Mouse (Mus musculus) bone marrow macrophage, adult 2 months (primary cell): Measurements from ENCODE around the gene Ptprb. TPM values are rescaled to one million over a fixed set of nuclear protein-coding genes. Genes with fewer than 3 reads are reported as not detected.

Experiments used
- H3K27ac ChIP-seq: 2 replicates; pipeline ENCODE4 v1.5.1; 2012; ENCODE audit warnings: low read depth, low read length; ENCODE audit not compliant: insufficient read depth
- H3K4me1 ChIP-seq: 2 replicates; pipeline ENCODE4 v1.6.1; 2012; ENCODE audit warnings: low read length; ENCODE audit not compliant: control insufficient read depth, insufficient read depth
- H3K4me3 ChIP-seq: 2 replicates; pipeline ENCODE4 v1.5.1; 2012; ENCODE audit warnings: mild to moderate bottlenecking, low read length, moderate library complexity; ENCODE audit not compliant: insufficient read depth
- CTCF ChIP-seq: IDR thresholded peaks from 2 replicates; pipeline ENCODE4 v1.5.1; 2012; ENCODE audit warnings: low read depth, mild to moderate bottlenecking, low read length, moderate library complexity
- POLR2A ChIP-seq: IDR thresholded peaks from 2 replicates; pipeline ENCODE4 v1.6.1; 2012; ENCODE audit warnings: mild to moderate bottlenecking, low read depth, low read length, borderline replicate concordance
- polyA plus RNA-seq: library from polyadenylated mRNA; stranded (reverse); fragments of >200 nt; gene quantifications from 2 replicates; pipeline ENCODE4 v1.2.4, GENCODE M21; 2012; ENCODE audit not compliant: missing spikeins, insufficient read depth, insufficient read length

Ptprb gene
- polyA plus RNA-seq, 1 experiment: not detected

GRCm38 (mm10) chr10:116329086-116329485 lies 53.8 kb downstream of the Ptprb start:
- no peaks in the 10 kb centered on the region for H3K4me1 ChIP-seq
- no peak for TF ChIP-seq CTCF
- TF ChIP-seq POLR2A: no peak
- H3K4me3 ChIP-seq: no peak overlapping the region
- no peak overlapping the region for H3K27ac ChIP-seq

- Histone ChIP-seq H3K27ac (no peak overlapping the region), H3K4me3 (no peak overlapping the region), H3K4me1 (no peaks in the 10 kb centered on the region)
- no peak for TF ChIP-seq POLR2A
- peak; percentile 77 for TF ChIP-seq CTCF
Observed at GRCm38 (mm10) chr10:116330458-116330857, 55.1 kb downstream of the Ptprb start.

DNA sequence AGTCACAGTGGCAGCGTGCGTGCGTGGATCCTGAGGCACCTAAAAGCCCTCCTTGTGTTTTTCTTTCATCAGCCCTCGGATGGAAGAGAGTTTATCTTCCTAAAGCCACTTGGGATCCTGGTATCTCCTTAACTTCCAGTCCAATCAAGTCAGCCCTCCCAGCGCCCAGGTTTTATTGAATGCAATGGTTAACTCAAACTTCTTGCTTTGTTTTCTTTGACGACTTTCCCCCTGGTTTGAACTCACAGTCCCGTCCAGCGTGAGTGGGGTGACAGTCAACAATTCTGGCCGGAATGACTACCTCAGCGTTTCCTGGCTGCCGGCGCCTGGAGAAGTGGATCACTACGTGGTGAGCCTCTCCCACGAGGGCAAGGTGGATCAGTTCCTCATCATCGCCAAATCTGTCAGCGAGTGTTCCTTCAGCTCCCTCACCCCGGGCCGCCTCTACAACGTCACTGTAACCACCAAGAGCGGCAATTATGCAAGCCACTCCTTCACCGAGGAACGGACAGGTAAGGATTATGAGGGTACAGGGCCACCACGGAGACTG lies 55.7 kb downstream of the Ptprb start:
- Histone ChIP-seq H3K4me1 (no peaks in the 10 kb centered on the region), H3K27ac (no peak overlapping the region), H3K4me3 (no peak overlapping the region)
- no peak for TF ChIP-seq POLR2A
- TF ChIP-seq CTCF: no peak

DNA sequence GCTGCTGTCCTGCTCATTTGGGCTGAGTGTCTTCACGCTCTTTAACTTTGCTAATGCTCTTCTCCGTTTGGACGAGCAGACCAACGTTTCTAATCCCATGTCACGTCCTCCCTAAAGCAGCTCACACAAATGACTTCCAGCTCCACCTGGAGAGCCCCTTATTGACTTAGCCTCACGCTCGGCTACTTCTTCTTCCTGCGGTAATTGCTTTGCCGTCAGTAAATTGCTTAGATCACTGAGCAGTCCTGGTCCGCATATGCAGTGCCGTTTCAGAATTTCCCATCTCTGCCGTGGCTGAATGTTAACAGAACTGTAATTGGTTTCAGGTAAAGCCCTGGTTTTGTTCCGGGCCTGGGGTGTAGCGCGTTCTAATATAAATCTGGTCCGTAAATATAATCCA lies 58.3 kb downstream of the Ptprb start:
- TF ChIP-seq CTCF: no peak
- no peak for TF ChIP-seq POLR2A
- no peak overlapping the region for H3K4me3 ChIP-seq
- no peaks in the 10 kb centered on the region for H3K4me1 ChIP-seq
- H3K27ac ChIP-seq: no peak overlapping the region

GRCm38 (mm10) chr10:116334120-116334519 lies 58.8 kb downstream of the Ptprb start:
- Histone ChIP-seq H3K4me3 (no peak overlapping the region), H3K27ac (no peak overlapping the region), H3K4me1 (no peaks in the 10 kb centered on the region)
- TF ChIP-seq POLR2A (no peak), CTCF (no peak)

DNA sequence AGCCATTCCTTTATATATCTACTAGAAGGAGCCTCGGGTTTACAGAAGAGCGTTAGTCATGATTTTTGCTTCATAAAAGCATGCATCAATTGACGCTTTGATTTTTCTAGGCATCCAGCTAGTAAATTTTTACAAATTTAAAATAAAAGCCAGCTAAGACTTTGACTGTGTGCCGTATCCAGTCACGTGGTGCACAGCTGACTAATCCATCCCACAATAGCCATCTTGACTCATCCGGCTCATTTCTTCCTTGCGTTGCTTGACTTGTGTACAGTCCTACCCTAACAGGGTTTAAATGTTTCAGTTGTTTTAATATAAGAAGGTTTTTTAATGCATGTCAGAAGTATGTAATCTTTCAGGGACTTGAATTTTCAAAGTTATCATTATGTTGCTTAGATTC lies 60.0 kb downstream of the Ptprb start:
- H3K4me1 ChIP-seq: no peaks in the 10 kb centered on the region
- TF ChIP-seq POLR2A (no peak), CTCF (no peak)
- H3K27ac ChIP-seq: no peak overlapping the region
- H3K4me3 ChIP-seq: no peak overlapping the region

GRCm38 (mm10) chr10:116341194-116341593 lies 65.9 kb downstream of the Ptprb start:
- H3K4me3 ChIP-seq: no peak overlapping the region
- no peaks in the 10 kb centered on the region for H3K4me1 ChIP-seq
- no peak overlapping the region for H3K27ac ChIP-seq
- TF ChIP-seq CTCF (no peak), POLR2A (no peak)

DNA sequence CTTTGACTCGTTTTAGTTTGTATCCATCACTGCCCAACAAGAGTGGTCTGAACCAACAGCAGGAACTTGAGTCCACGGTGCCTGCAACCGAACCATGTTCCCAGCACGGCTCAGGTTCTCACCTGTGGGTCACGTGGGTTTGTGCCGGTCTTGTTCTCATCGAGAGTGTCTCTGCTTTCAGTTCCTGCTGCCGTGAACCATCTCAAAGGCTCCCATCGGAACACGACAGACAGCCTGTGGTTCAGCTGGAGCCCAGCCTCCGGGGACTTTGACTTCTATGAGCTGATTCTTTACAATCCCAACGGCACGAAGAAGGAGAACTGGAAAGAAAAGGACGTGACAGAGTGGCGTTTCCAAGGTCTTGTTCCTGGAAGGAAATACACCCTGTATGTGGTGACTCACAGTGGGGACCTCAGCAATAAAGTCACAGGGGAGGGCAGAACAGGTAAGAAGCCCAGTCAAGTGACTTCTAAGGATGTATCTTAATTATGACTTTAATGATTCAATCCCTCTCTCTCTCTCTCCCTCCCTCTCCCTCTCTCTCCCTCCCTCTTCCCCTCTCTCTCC lies 71.4 kb downstream of the Ptprb start:
- no peak overlapping the region for H3K27ac ChIP-seq
- no peaks in the 10 kb centered on the region for H3K4me1 ChIP-seq
- no peak overlapping the region for H3K4me3 ChIP-seq
- TF ChIP-seq POLR2A (no peak), CTCF (no peak)

- no peak overlapping the region for H3K4me3 ChIP-seq
- H3K27ac ChIP-seq: no peak overlapping the region
- no peak for TF ChIP-seq POLR2A
- TF ChIP-seq CTCF: no peak
Observed at GRCm38 (mm10) chr10:116349004-116349403, 73.7 kb downstream of the Ptprb start.

DNA sequence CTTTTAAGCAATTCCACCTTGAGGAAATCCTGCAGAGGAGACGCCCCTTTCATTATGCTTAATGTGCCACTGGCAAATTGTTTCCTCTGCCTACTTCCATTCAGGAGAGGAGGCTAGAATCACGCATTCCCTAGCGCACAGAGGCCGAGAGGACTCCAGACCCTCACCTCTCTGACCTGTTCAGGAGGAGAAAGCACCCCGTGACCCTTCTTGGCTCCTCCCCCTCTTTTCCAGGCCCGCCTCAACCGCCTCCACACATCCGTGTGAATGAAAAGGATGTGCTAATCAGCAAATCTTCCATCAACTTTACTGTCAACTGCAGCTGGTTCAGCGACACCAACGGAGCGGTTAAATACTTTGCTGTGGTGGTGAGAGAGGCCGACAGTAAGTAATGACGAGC lies 75.2 kb downstream of the Ptprb start:
- no peak for TF ChIP-seq CTCF
- TF ChIP-seq POLR2A: no peak
- Histone ChIP-seq H3K4me3 (no peak overlapping the region), H3K4me1 (no peaks in the 10 kb centered on the region), H3K27ac (no peak overlapping the region)

More at GRCm38 (mm10) chr10:116349004-116349403, 73.7 kb downstream of the Ptprb start:
- no peaks in the 10 kb centered on the region for H3K4me1 ChIP-seq
